Mouse (Mus musculus) spleen, postnatal 14 days (tissue): ENCODE data around the gene Zfp804a.

Experiments used
- DNase-seq, 2 experiments: peaks; one replicate each; pipeline ENCODE4 v3.0.0; 2021 to 2022; ENCODE audit warnings: low spot score in 2 of 2

The Zfp804a gene

DNA sequence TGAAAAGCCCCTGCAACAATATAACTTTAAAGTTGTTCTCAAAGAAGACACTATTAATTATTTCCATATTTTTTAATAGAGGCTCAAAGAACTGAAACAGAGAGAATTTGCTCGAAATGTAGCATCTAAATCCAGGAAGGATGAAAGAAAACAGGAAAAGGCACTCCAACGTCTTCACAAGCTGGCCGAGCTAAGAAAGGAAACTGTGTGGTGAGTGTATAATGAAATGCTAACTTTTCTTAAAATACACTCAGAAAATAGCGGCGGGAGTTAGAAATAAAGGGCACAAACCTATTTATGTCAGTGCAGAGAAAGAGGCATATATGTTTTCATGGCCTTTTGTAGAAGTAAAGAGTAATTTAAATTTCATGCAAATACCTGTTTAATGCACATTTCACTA lies 200.4 kb downstream of the Zfp804a start:
- DNase-seq, result no peak

DNA sequence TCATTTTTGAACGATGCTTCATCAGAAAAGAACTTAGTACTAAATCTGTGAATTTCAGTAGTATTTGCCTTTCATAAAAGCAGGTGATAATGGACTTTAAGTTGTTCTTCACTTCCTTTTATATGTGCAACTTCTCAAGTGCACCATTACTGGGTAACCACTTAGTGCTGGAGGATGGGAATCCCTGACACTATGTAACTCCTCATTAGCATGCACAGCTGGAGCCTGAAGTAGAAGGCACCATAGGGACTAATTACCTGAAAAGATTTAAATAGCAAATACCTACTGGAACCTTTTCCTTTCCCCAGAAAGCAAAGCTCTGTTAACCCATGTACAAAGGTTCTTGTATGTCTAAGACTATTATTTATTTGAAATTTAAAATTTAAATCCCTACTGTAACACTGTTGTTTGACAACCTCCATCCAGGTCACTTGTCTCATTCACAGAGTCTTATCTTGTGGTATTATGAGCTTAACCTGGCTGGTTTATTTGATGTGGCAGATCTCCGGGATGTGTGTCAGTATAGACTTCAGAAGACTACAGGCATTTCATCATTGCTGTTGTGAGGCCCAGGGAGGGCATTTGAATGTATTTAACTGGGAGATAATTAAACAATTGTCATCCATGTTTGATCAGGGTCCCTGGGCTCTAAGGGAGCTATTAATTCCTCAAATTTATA lies 229.7 kb downstream of the Zfp804a start:
- DNase-seq, result no peak

DNA sequence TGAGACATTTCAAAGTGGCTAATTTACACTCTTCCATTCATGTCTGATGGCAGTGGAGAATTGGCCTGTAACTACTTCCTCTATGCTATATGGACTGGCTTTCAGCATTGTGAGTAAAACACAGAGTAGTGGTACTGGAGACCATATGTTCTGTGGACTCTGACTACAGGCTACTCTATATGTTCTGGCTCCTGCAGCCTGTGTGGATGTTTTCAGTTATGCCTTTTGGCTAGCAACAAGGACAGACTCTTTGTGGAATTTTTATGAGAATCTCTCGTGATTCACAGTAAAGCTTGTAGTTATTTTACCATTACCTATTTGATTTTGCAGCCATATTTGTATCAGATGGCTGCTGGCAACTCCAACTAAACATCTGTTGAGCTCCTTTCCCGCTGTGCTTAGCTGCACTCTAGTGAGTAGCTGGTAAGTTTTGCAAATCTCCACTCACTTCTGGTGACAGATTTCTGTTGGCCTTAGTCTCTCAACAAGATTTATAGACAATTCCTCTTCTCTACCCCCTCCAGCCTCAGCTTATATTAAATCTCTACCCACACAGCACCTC lies 242.0 kb downstream of the Zfp804a start:
- no peak for DNase-seq
